Comparison of ENCODE assay signal across 10 mouse cellular contexts in genomic region chr15:98168622-98169004, GRCm38 (mm10). TPM values are rescaled to one million over a fixed set of nuclear protein-coding genes. Genes with fewer than 3 reads are reported as not detected.
DNase-seq lines count a peak whose midpoint lies in the region; ATAC-seq and TF ChIP-seq lines count a peak whose summit lies in the region.
"Had no signal": no experiment of that assay in that cellular context is flagged by ENCODE, and none has a peak within 500 bp of the region (broad histone marks: within the 10 kb centered on the region; RNA-seq: fewer than 3 reads in every experiment).

No protein-coding gene starts in this region.

- no peak for TF ChIP-seq POLR2A in lung, adult 2 months (IDR thresholded peaks at IDR 0.05; ENCODE audit: borderline replicate concordance, extremely low read depth, low read depth, low read length)

- H3K9me3 ChIP-seq in forebrain, embryonic 11.5 days (ENCODE audit: control insufficient read depth, low read length), result no peaks in the 10 kb centered on the region
- H3K9me3 ChIP-seq in hindbrain, postnatal 0 days (ENCODE audit: low read length), result no peaks in the 10 kb centered on the region
- H3K9me3 ChIP-seq in neural tube, embryonic 14.5 days (ENCODE audit: control insufficient read depth, low read length), result no peaks in the 10 kb centered on the region

- WGBS in lung, adult 2 months, result 13% methylated on average over 19 of the region's 19 CpGs
- WGBS in forebrain, embryonic 11.5 days, result 3% methylated on average over 19 of the region's 19 CpGs
- 4% methylated on average over 19 of the region's 19 CpGs for WGBS in hindbrain, postnatal 0 days
- WGBS in neural tube, embryonic 14.5 days, result 4% methylated on average over 19 of the region's 19 CpGs

- peak overlapping the region; percentile 87 for H3K4me2 ChIP-seq in forebrain, embryonic 11.5 days (ENCODE audit: low read depth, low read length, severe bottlenecking)
- peak overlapping the region; percentile 77 for H3K4me2 ChIP-seq in hindbrain, postnatal 0 days (ENCODE audit: low read depth, low read length)
- H3K4me2 ChIP-seq in neural tube, embryonic 14.5 days (ENCODE audit: low read depth, low read length), result peak overlapping the region; percentile 77

- no peak for DNase-seq in lung, adult 2 months
- no peak for DNase-seq in lung, postnatal 36 days
- DNase-seq in forebrain, embryonic 11.5 days (ENCODE audit: low spot score), result no peak
- DNase-seq in hindbrain, postnatal 0 days (ENCODE audit: low spot score), result no peak
- no peak for DNase-seq in spleen, postnatal 14 days (ENCODE audit: low spot score in 2 of 2)
- no peak for DNase-seq in thymus, postnatal 0 days (ENCODE audit: low spot score)
- DNase-seq: gastrocnemius, postnatal 10 days had no signal

- H3K27me3 ChIP-seq in forebrain, embryonic 11.5 days (ENCODE audit: control insufficient read depth, insufficient read depth, low read length), result peaks cover 20% of the 10 kb centered on the region
- no peaks in the 10 kb centered on the region for H3K27me3 ChIP-seq in hindbrain, postnatal 0 days (ENCODE audit: insufficient read depth, low read length)
- peaks cover 8% of the 10 kb centered on the region for H3K27me3 ChIP-seq in neural tube, embryonic 14.5 days (ENCODE audit: control insufficient read depth, insufficient read depth, low read length)

- ATAC-seq in forebrain, embryonic 11.5 days (replicated peaks; ENCODE audit: low FRiP score), result no peak
- no peak for ATAC-seq in hindbrain, postnatal 0 days
- no peak for ATAC-seq in neural tube, embryonic 14.5 days (ENCODE audit: low read depth)

- peak overlapping the region; percentile 62 for H3K9ac ChIP-seq in forebrain, embryonic 11.5 days (ENCODE audit: low read length)
- peak overlapping the region; percentile 71 for H3K9ac ChIP-seq in hindbrain, postnatal 0 days (replicated peaks; ENCODE audit: low read length)
- H3K9ac ChIP-seq in neural tube, embryonic 14.5 days (replicated peaks; ENCODE audit: low read depth, low read length), result peak overlapping the region; percentile 58

- no peaks in the 10 kb centered on the region for H3K36me3 ChIP-seq in forebrain, embryonic 11.5 days (ENCODE audit: control insufficient read depth, insufficient read depth, low read length)
- no peaks in the 10 kb centered on the region for H3K36me3 ChIP-seq in hindbrain, postnatal 0 days (ENCODE audit: insufficient read depth, low read length)
- no peaks in the 10 kb centered on the region for H3K36me3 ChIP-seq in neural tube, embryonic 14.5 days (ENCODE audit: control insufficient read depth, insufficient read depth, low read length)

- no peaks in the 10 kb centered on the region for H3K4me1 ChIP-seq in lung, adult 2 months (ENCODE audit: control insufficient read depth, insufficient read depth, low read length)
- peaks cover 11% of the 10 kb centered on the region; the same call in 1 of the 2 replicates for H3K4me1 ChIP-seq in forebrain, embryonic 11.5 days (replicated peaks; ENCODE audit: control insufficient read depth, insufficient read depth, low read length)
- peaks cover 10% of the 10 kb centered on the region; the same call in 1 of the 2 replicates for H3K4me1 ChIP-seq in hindbrain, postnatal 0 days (ENCODE audit: insufficient read depth, low read length)
- peaks cover 15% of the 10 kb centered on the region; the same call in 1 of the 2 replicates for H3K4me1 ChIP-seq in neural tube, embryonic 14.5 days (ENCODE audit: control insufficient read depth, insufficient read depth, low read length)

- no peak overlapping the region for H3K27ac ChIP-seq in forebrain, embryonic 11.5 days (ENCODE audit: low read depth, low read length)
- no peak overlapping the region; the same call in 1 of the 2 replicates for H3K27ac ChIP-seq in hindbrain, postnatal 0 days
- H3K27ac ChIP-seq in neural tube, embryonic 14.5 days (ENCODE audit: low read depth, low read length), result no peak overlapping the region

- no peak for TF ChIP-seq CTCF in lung, adult 2 months (IDR thresholded peaks at IDR 0.05; ENCODE audit: insufficient read depth, low read length)
- no peak for TF ChIP-seq CTCF in hindbrain, postnatal 0 days (IDR thresholded peaks at IDR 0.05; ENCODE audit: low read depth)

- peak overlapping the region; percentile 1 for H3K4me3 ChIP-seq in lung, adult 2 months (replicated peaks; ENCODE audit: extremely low read depth, low read depth, low read length)
- peak overlapping the region; percentile 44 for H3K4me3 ChIP-seq in forebrain, embryonic 11.5 days (ENCODE audit: low read depth, low read length)
- H3K4me3 ChIP-seq in hindbrain, postnatal 0 days (ENCODE audit: low read length), result peak overlapping the region; percentile 58
- peak overlapping the region; percentile 58 for H3K4me3 ChIP-seq in neural tube, embryonic 14.5 days (ENCODE audit: low read depth, low read length)

RNA-seq across cellular contexts. Expression of gene Ccdc184, which starts 1.7 kb away (rescaled TPM):
- 4.9 and 5.0 TPM in 2 replicates for polyA plus RNA-seq in lung, adult 2 months (2012; rRNA removed)
- polyA plus RNA-seq in forebrain, embryonic 11.5 days (2014; fragmentation: Nextera tagmentation; extraction: Ambion mirVana), result 8.7 and 10.1 TPM in 2 replicates
- total RNA-seq in hindbrain, postnatal 0 days (2014; rRNA removed), result 107 and 116 TPM in 2 replicates
- 90.4 and 98.0 TPM in 2 replicates for polyA plus RNA-seq in hindbrain, postnatal 0 days (2015; fragmentation: Nextera tagmentation; extraction: Ambion mirVana)
- 85.9 and 117 TPM in 2 replicates for polyA plus RNA-seq in neural tube, embryonic 14.5 days (2014; fragmentation: Nextera tagmentation; extraction: Ambion mirVana)
- 0.25 and 0.30 TPM in 2 replicates for polyA plus RNA-seq in thymus, postnatal 0 days (2015; fragmentation: Nextera tagmentation; extraction: Ambion mirVana)
- total RNA-seq: gastrocnemius, postnatal 10 days had no signal

RNA-seq across cellular contexts. Expression of gene Asb8, which starts 3.2 kb away (rescaled TPM):
- polyA plus RNA-seq in lung, adult 2 months (2012; rRNA removed), result 32.0 and 40.0 TPM in 2 replicates
- 47.4 and 49.4 TPM in 2 replicates for polyA plus RNA-seq in forebrain, embryonic 11.5 days (2014; fragmentation: Nextera tagmentation; extraction: Ambion mirVana)
- total RNA-seq in hindbrain, postnatal 0 days (2014; rRNA removed), result 53.3 and 71.5 TPM in 2 replicates
- polyA plus RNA-seq in hindbrain, postnatal 0 days (2015; fragmentation: Nextera tagmentation; extraction: Ambion mirVana), result 52.3 and 55.9 TPM in 2 replicates
- 66.7 and 74.0 TPM in 2 replicates for polyA plus RNA-seq in neural tube, embryonic 14.5 days (2014; fragmentation: Nextera tagmentation; extraction: Ambion mirVana)
- 43.2 and 43.6 TPM in 2 replicates for polyA plus RNA-seq in thymus, postnatal 0 days (2015; fragmentation: Nextera tagmentation; extraction: Ambion mirVana)

RNA-seq across cellular contexts. Expression of gene Olfr288, which starts 26.7 kb away (rescaled TPM):
- polyA plus RNA-seq in lung, adult 2 months (2012; rRNA removed), result not detected in 2 replicates
- polyA plus RNA-seq in forebrain, embryonic 11.5 days (2014; fragmentation: Nextera tagmentation; extraction: Ambion mirVana), result not detected in 2 replicates
- not detected in 2 replicates for total RNA-seq in hindbrain, postnatal 0 days (2014; rRNA removed)
- not detected in 2 replicates for polyA plus RNA-seq in hindbrain, postnatal 0 days (2015; fragmentation: Nextera tagmentation; extraction: Ambion mirVana)
- not detected in 2 replicates for polyA plus RNA-seq in neural tube, embryonic 14.5 days (2014; fragmentation: Nextera tagmentation; extraction: Ambion mirVana)
- polyA plus RNA-seq in thymus, postnatal 0 days (2015; fragmentation: Nextera tagmentation; extraction: Ambion mirVana), result not detected in 2 replicates
- total RNA-seq: gastrocnemius, postnatal 10 days; left cerebral cortex, adult 18-20 months had no signal
- polyA plus RNA-seq: small intestine, adult 2 months had no signal

RNA-seq across cellular contexts. Expression of gene Gm44579, which starts 52.2 kb away (rescaled TPM):
- not detected in 2 replicates for polyA plus RNA-seq in lung, adult 2 months (2012; rRNA removed)
- polyA plus RNA-seq in forebrain, embryonic 11.5 days (2014; fragmentation: Nextera tagmentation; extraction: Ambion mirVana), result not detected in 2 replicates
- not detected in 2 replicates for total RNA-seq in hindbrain, postnatal 0 days (2014; rRNA removed)
- polyA plus RNA-seq in hindbrain, postnatal 0 days (2015; fragmentation: Nextera tagmentation; extraction: Ambion mirVana), result 0.08 and 0.28 TPM in 2 replicates
- polyA plus RNA-seq in neural tube, embryonic 14.5 days (2014; fragmentation: Nextera tagmentation; extraction: Ambion mirVana), result not detected in 2 replicates
- not detected in 2 replicates for polyA plus RNA-seq in thymus, postnatal 0 days (2015; fragmentation: Nextera tagmentation; extraction: Ambion mirVana)
- total RNA-seq: gastrocnemius, postnatal 10 days had no signal
- polyA plus RNA-seq: small intestine, adult 2 months had no signal

RNA-seq across cellular contexts. Expression of gene Olfr287, which starts 52.2 kb away (rescaled TPM):
- polyA plus RNA-seq in lung, adult 2 months (2012; rRNA removed), result not detected in 2 replicates
- not detected in 2 replicates for polyA plus RNA-seq in forebrain, embryonic 11.5 days (2014; fragmentation: Nextera tagmentation; extraction: Ambion mirVana)
- 2.0 and 5.4 TPM in 2 replicates for total RNA-seq in hindbrain, postnatal 0 days (2014; rRNA removed)
- 2.0 and 2.3 TPM in 2 replicates for polyA plus RNA-seq in hindbrain, postnatal 0 days (2015; fragmentation: Nextera tagmentation; extraction: Ambion mirVana)
- polyA plus RNA-seq in neural tube, embryonic 14.5 days (2014; fragmentation: Nextera tagmentation; extraction: Ambion mirVana), result 0.12 TPM in 1 of 2 replicates, not detected in the other
- not detected in 2 replicates for polyA plus RNA-seq in thymus, postnatal 0 days (2015; fragmentation: Nextera tagmentation; extraction: Ambion mirVana)
- total RNA-seq: gastrocnemius, postnatal 10 days had no signal

Comparison
In these comparisons a context has a peak if more than half of its experiments do, and no peak if none do; other contexts are left out.
1. H3K4me3 ChIP-seq: peak in every context shown above with its lines; median percentile 58 in hindbrain, postnatal 0 days; 58 in neural tube, embryonic 14.5 days; 44 in forebrain, embryonic 11.5 days; 1 in lung, adult 2 months.